Comparison of ENCODE assay signal across 8 mouse cellular contexts in the genomic region with DNA sequence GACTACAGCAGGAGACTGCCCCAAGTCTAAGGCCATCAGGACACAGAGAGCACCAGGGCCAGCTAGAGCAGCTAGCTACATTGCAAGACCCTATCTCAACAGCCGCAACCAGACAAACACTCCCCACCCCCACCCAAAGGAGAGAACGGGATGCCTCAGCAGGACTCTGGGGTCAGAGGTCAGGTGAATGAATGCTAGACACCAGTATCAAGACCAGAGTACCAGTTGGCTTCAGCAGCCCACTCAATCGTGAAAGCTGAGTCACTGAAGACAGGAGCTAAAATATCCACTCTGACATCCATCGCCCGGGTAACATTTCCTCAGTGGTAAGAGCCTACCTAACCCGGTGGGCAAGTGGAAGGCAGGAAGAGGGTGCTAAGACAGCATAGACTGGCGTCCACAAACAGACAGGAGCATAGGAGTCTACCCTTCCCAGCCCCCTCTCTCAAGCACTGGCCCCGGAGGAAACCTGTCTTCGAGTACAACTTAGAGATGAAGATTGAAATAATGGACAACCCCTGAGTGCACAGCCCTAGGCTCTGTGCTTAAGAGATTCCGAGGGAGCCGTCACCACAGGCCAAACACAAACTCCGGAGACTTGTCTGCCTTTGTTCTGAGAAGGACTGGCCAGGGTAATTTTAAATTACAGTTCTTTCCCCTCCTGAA. TPM values are rescaled to one million over a fixed set of nuclear protein-coding genes. Genes with fewer than 3 reads are reported as not detected.
DNase-seq lines count a peak whose midpoint lies in the region; ATAC-seq and TF ChIP-seq lines count a peak whose summit lies in the region.

No protein-coding gene starts in this region.

- no peak for TF ChIP-seq CTCF in left cerebral cortex, adult 2 months (IDR thresholded peaks at IDR 0.05)

- peak overlapping the region; percentile 34 for H3K4me3 ChIP-seq in left cerebral cortex, adult 2 months
- H3K4me3 ChIP-seq in embryonic facial prominence, embryonic 15.5 days (replicated peaks) = peak overlapping the region; percentile 96
- H3K4me3 ChIP-seq in kidney, embryonic 15.5 days (replicated peaks) = peak overlapping the region; percentile 98
- H3K4me3 ChIP-seq in neural tube, embryonic 13.5 days = peak overlapping the region; percentile 94

- peaks cover 55% of the 10 kb centered on the region for H3K4me1 ChIP-seq in embryonic facial prominence, embryonic 15.5 days
- peaks cover 45% of the 10 kb centered on the region for H3K4me1 ChIP-seq in kidney, embryonic 15.5 days
- peaks cover 48% of the 10 kb centered on the region for H3K4me1 ChIP-seq in neural tube, embryonic 13.5 days (replicated peaks)

- H3K36me3 ChIP-seq in embryonic facial prominence, embryonic 15.5 days = peaks cover 37% of the 10 kb centered on the region
- H3K36me3 ChIP-seq in kidney, embryonic 15.5 days = peaks cover 38% of the 10 kb centered on the region
- H3K36me3 ChIP-seq in neural tube, embryonic 13.5 days = peaks cover 33% of the 10 kb centered on the region

- no peak overlapping the region; the same call in 1 of the 2 replicates for H3K27ac ChIP-seq in left cerebral cortex, adult 2 months
- peak overlapping the region; percentile 63; the same call in 1 of the 2 replicates for H3K27ac ChIP-seq in embryonic facial prominence, embryonic 15.5 days (replicated peaks)
- H3K27ac ChIP-seq in kidney, embryonic 15.5 days = peak overlapping the region; percentile 71
- no peak overlapping the region for H3K27ac ChIP-seq in neural tube, embryonic 13.5 days (replicated peaks)

- no peak for ATAC-seq in embryonic facial prominence, embryonic 15.5 days (ENCODE audit: insufficient number of reproducible peaks, low FRiP score, low TSS enrichment, low read depth)
- no peak for ATAC-seq in kidney, embryonic 15.5 days (replicated peaks; ENCODE audit: low FRiP score)
- no peak for ATAC-seq in neural tube, embryonic 13.5 days (ENCODE audit: low read depth)

- WGBS in embryonic facial prominence, embryonic 15.5 days = 41% methylated on average over 12 of the region's 12 CpGs
- WGBS in kidney, embryonic 15.5 days = 39% methylated on average over 12 of the region's 12 CpGs
- 67% methylated on average over 12 of the region's 12 CpGs for WGBS in neural tube, embryonic 13.5 days

- no peaks in the 10 kb centered on the region for H3K9me3 ChIP-seq in embryonic facial prominence, embryonic 15.5 days (replicated peaks)
- H3K9me3 ChIP-seq in kidney, embryonic 15.5 days (replicated peaks) = no peaks in the 10 kb centered on the region
- H3K9me3 ChIP-seq in neural tube, embryonic 13.5 days = no peaks in the 10 kb centered on the region

- intact Hi-C loops in left cerebral cortex, adult 2 months (cut with DNase I) = no loop called here
- intact Hi-C loops in left cerebral cortex, postnatal 4 days (cut with DNase I) = no loop called here
- intact Hi-C loops in gastrocnemius, postnatal 36 days (cut with DNase I) = no loop called here

- H3K9ac ChIP-seq in embryonic facial prominence, embryonic 15.5 days = peak overlapping the region; percentile 12; the same call in 1 of the 2 replicates
- H3K9ac ChIP-seq in kidney, embryonic 15.5 days = peak overlapping the region; percentile 33
- H3K9ac ChIP-seq in neural tube, embryonic 13.5 days = peak overlapping the region; percentile 48

- H3K4me2 ChIP-seq in embryonic facial prominence, embryonic 15.5 days (replicated peaks) = peak overlapping the region; percentile 79
- peak overlapping the region; percentile 81 for H3K4me2 ChIP-seq in kidney, embryonic 15.5 days
- H3K4me2 ChIP-seq in neural tube, embryonic 13.5 days = peak overlapping the region; percentile 74

- no peak for DNase-seq in left cerebral cortex, adult 2 months (ENCODE audit: extremely low spot score in 1 of 2, low spot score in 2 of 2)
- no peak for DNase-seq in left cerebral cortex, postnatal 4 days
- DNase-seq in gastrocnemius, postnatal 36 days = no peak
- no peak for DNase-seq in cerebellum, postnatal 4 days (ENCODE audit: low spot score in 2 of 2)
- DNase-seq in urinary bladder, postnatal 10 days (ENCODE audit: low spot score) = no peak

- no peaks in the 10 kb centered on the region for H3K27me3 ChIP-seq in embryonic facial prominence, embryonic 15.5 days
- no peaks in the 10 kb centered on the region for H3K27me3 ChIP-seq in kidney, embryonic 15.5 days
- H3K27me3 ChIP-seq in neural tube, embryonic 13.5 days = no peaks in the 10 kb centered on the region

RNA-seq across cellular contexts. Expression of a gene that starts 2.7 kb away (rescaled TPM):
- 10 to 100 TPM; 24.5 to 39.5 TPM for total RNA-seq in left cerebral cortex, adult 2 months (2021)
- total RNA-seq in left cerebral cortex, postnatal 4 days (2021) = 10 to 100 TPM; 34.7 to 39.7 TPM
- 33.6 and 35.5 TPM in 2 replicates for polyA plus RNA-seq in embryonic facial prominence, embryonic 15.5 days (2015; fragmentation: Nextera tagmentation; extraction: Ambion mirVana)
- 17.5 and 18.5 TPM in 2 replicates for polyA plus RNA-seq in kidney, embryonic 15.5 days (2015; fragmentation: Nextera tagmentation; extraction: Ambion mirVana)
- polyA plus RNA-seq in neural tube, embryonic 13.5 days (2015; fragmentation: Nextera tagmentation; extraction: Ambion mirVana) = 17.0 and 20.1 TPM in 2 replicates
- total RNA-seq in gastrocnemius, postnatal 36 days (2021) = 10 to 100 TPM; 17.0 to 27.2 TPM

Comparison
In these comparisons a context has a peak if more than half of its experiments do, and no peak if none do; other contexts are left out.
1. H3K27ac ChIP-seq: peak in embryonic facial prominence, embryonic 15.5 days (single experiment) and kidney, embryonic 15.5 days (single experiment); none in left cerebral cortex, adult 2 months (single experiment) and neural tube, embryonic 13.5 days (single experiment).
2. H3K4me3 ChIP-seq: peak in every context shown above with its lines; median percentile 98 in kidney, embryonic 15.5 days; 96 in embryonic facial prominence, embryonic 15.5 days; 94 in neural tube, embryonic 13.5 days; 34 in left cerebral cortex, adult 2 months.
3. Peak in every context shown above with its lines, with median percentiles within 50 percentile points of each other: H3K4me2 ChIP-seq and H3K9ac ChIP-seq.